Mouse (Mus musculus) bone marrow, adult 2 months (tissue): ENCODE measurements around the gene Atg5.

ENCODE experiments used
- CTCF ChIP-seq: fragments of 200-500 bp; IDR thresholded peaks from 2 replicates; pipeline ENCODE4 v1.5.1; 2011; ENCODE audit warnings: low read length, control low read depth; ENCODE audit not compliant: control insufficient read depth, insufficient read depth
- POLR2A ChIP-seq: fragments of 200-500 bp; IDR thresholded peaks from 2 replicates; pipeline ENCODE4 v1.6.1; 2011; ENCODE audit warnings: low read depth, mild to moderate bottlenecking, control low read depth, low read length, borderline replicate concordance; ENCODE audit not compliant: control insufficient read depth

DNA sequence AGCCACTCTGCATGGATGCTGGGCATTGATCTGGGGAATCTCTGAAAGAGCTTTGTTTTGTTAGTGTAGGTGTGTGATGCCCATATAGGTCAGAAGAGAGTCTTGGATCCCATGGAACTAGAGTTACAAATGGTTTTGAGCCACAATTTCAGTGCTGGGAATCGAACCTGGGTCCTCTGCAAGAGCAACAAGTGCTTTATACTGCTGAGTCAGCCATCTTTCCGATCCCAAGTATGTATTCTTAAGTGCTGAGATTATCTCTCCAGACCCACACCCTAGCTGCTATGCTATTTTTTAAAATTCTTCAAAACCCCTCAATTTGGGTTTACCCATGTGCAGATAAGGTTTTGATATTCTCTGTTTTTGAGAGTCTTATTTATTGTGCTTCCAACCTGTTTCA lies 22.7 kb downstream of the Atg5 start:
- no peak for TF ChIP-seq POLR2A
- TF ChIP-seq CTCF, result no peak
